Mouse (Mus musculus) megakaryocyte, embryonic 14.5 days (primary cell): ENCODE results near the gene Ctcf.

Experiments used
- FLI1 ChIP-seq: IDR thresholded peaks from 2 replicates; pipeline ENCODE4 v1.6.1; 2012; ENCODE audit warnings: low read length, inconsistent platforms, mixed read lengths
- GATA1 ChIP-seq: IDR thresholded peaks from 3 replicates; pipeline ENCODE4 v1.6.1; 2012; ENCODE audit warnings: mixed read lengths, low read length, inconsistent platforms, borderline replicate concordance

DNA sequence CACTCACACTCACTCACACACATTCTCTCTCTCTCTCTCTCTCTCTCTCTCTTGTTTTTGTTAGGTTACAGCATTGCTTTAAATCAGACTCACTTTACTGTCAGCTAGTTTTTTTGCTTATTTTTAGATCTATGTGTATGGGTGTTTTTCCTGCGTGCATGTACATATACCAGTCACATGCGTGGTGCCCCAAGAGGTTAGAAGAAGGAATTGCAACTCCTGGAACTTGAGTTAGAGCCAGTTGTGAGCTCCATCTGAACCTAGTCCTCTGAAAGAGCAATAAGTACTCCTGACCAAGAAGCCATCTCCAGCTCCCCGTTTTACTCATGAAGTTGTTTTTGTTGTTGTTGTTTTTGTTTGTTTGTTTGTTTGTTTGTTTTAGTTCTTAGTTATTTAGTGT, 24.8 kb downstream of the Ctcf start:
- TF ChIP-seq GATA1 (no peak), FLI1 (no peak)
